12 mouse cellular contexts compared by ENCODE assay signal in the genomic region with DNA sequence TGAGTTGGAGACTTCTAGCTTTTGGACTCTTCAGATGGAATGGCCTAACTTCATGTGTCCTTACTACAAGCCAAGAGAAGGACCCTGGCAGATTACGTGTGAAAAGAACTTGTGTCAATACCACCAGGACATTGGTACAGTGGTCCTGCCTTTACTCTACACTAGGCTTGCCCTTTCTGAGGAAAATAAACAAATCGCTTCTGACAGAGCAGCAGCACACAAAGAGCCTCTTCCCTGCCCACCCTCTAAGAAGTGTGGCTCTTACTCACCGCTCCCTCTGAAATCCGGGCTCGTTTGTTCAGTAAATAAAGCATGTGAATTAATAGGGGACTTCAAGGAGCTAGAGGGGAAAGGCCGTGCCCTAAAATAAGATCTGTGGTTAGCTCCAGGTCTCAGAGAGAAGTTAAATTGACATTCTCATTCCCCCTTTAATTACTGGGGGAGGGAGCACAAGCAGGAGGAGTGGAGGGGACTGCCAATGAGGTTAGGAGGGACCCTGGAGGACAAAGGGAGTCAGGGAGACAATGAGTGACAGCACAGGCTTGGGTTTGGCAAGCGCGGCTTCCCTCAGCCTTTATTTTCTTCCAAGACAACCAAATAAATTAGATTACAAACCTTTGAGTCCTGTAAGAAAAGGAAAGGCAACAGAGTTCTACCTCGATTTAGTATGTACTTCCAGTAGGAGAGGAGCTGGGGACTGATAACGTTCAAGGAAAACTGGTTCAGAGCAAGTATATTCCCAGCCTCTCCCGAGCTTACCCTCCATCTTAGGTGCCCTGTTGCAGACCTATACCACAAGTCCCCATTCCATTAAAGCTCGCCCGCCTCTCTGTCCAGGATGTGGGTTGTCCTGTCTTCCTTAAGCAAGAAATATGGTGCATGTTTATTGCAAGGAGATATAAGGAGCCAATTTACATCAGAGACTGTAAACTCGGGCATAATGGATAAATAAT.
DNase-seq lines count a peak whose midpoint lies in the region; ATAC-seq lines count a peak whose summit lies in the region.
"Had no signal": no experiment of that assay in that cellular context is flagged by ENCODE, and none has a peak within 500 bp of the region (broad histone marks: within the 10 kb centered on the region; RNA-seq: fewer than 3 reads in every experiment).

No protein-coding gene starts in this region.

- 32% methylated on average over 14 of the region's 14 CpGs for whole genome bisulfite sequencing in kidney, embryonic 14.5 days
- 18% methylated on average over 14 of the region's 14 CpGs for WGBS in forebrain, embryonic 10.5 days
- 27% methylated on average over 14 of the region's 14 CpGs for WGBS in hindbrain, embryonic 15.5 days
- WGBS in neural tube, embryonic 11.5 days, result 31% methylated on average over 14 of the region's 14 CpGs

- H3K9ac ChIP-seq in kidney, embryonic 14.5 days (ENCODE audit: low read depth, low read length), result no peak overlapping the region
- no peak overlapping the region for H3K9ac ChIP-seq in hindbrain, embryonic 15.5 days
- H3K9ac ChIP-seq in neural tube, embryonic 11.5 days (ENCODE audit: low read length), result no peak overlapping the region

- H3K36me3 ChIP-seq in kidney, embryonic 14.5 days (ENCODE audit: control insufficient read depth, insufficient read depth, low read length), result no peaks in the 10 kb centered on the region
- no peaks in the 10 kb centered on the region for H3K36me3 ChIP-seq in forebrain, embryonic 10.5 days (replicated peaks)
- no peaks in the 10 kb centered on the region for H3K36me3 ChIP-seq in hindbrain, embryonic 15.5 days
- H3K36me3 ChIP-seq in neural tube, embryonic 11.5 days (ENCODE audit: control insufficient read depth, insufficient read depth, low read length), result no peaks in the 10 kb centered on the region
- H3K36me3 ChIP-seq: G1E had no signal

- DNase-seq in kidney, adult 18-20 months, result no peak
- DNase-seq in forebrain, embryonic 10.5 days (ENCODE audit: extremely low spot score, low spot score), result no peak
- DNase-seq in neural tube, embryonic 11.5 days (ENCODE audit: low spot score), result peak; percentile 20
- no peak for DNase-seq in thymus, postnatal 4 days
- no peak for DNase-seq in right cerebral cortex, postnatal 36 days (ENCODE audit: low spot score in 2 of 2)
- DNase-seq in layer of hippocampus, postnatal 14 days (ENCODE audit: low spot score in 2 of 2), result no peak
- DNase-seq: cerebellum, postnatal 14 days; heart, adult 2 months had no signal

- H3K27me3 ChIP-seq in kidney, embryonic 14.5 days (ENCODE audit: control insufficient read depth, insufficient read depth, low read length), result no peaks in the 10 kb centered on the region
- peaks cover 20% of the 10 kb centered on the region for H3K27me3 ChIP-seq in forebrain, embryonic 10.5 days (ENCODE audit: poor library complexity, severe bottlenecking)
- no peaks in the 10 kb centered on the region for H3K27me3 ChIP-seq in hindbrain, embryonic 15.5 days
- H3K27me3 ChIP-seq in neural tube, embryonic 11.5 days (ENCODE audit: control insufficient read depth, insufficient read depth, low read length), result no peaks in the 10 kb centered on the region

- H3K27ac ChIP-seq in kidney, embryonic 14.5 days (ENCODE audit: low read depth, low read length), result no peak overlapping the region
- H3K27ac ChIP-seq in forebrain, embryonic 10.5 days, result peak overlapping the region; percentile 62
- no peak overlapping the region for H3K27ac ChIP-seq in hindbrain, embryonic 15.5 days (replicated peaks)
- H3K27ac ChIP-seq in neural tube, embryonic 11.5 days (ENCODE audit: low read depth, low read length), result no peak overlapping the region
- H3K27ac ChIP-seq: heart, adult 2 months had no signal

- H3K4me2 ChIP-seq in kidney, embryonic 14.5 days (replicated peaks; ENCODE audit: low read depth, low read length), result no peak overlapping the region
- peak overlapping the region; percentile 7; the same call in 1 of the 2 replicates for H3K4me2 ChIP-seq in hindbrain, embryonic 15.5 days
- H3K4me2 ChIP-seq in neural tube, embryonic 11.5 days (ENCODE audit: low read depth), result no peak overlapping the region

- peak; percentile 49; the same call in 1 of the 2 replicates for ATAC-seq in kidney, embryonic 14.5 days (ENCODE audit: low FRiP score, low TSS enrichment)
- peak; percentile 80; the same call in 1 of the 2 replicates for ATAC-seq in hindbrain, embryonic 15.5 days (ENCODE audit: low FRiP score, low read depth)
- peak; percentile 67; the same call in 1 of the 2 replicates for ATAC-seq in neural tube, embryonic 11.5 days (ENCODE audit: insufficient read depth, low FRiP score, low TSS enrichment)
- ATAC-seq: activated CD4-positive, CD25-positive, alpha-beta regulatory T cell, adult 4 months had no signal

- no peak overlapping the region for H3K4me3 ChIP-seq in kidney, embryonic 14.5 days (ENCODE audit: low read length)
- H3K4me3 ChIP-seq in forebrain, embryonic 10.5 days, result peak overlapping the region; percentile 23
- H3K4me3 ChIP-seq in hindbrain, embryonic 15.5 days, result no peak overlapping the region
- H3K4me3 ChIP-seq in neural tube, embryonic 11.5 days (ENCODE audit: low read depth, low read length), result no peak overlapping the region
- H3K4me3 ChIP-seq: heart, adult 2 months had no signal

- no peaks in the 10 kb centered on the region for H3K9me3 ChIP-seq in kidney, embryonic 14.5 days (ENCODE audit: control insufficient read depth, low read length)
- no peaks in the 10 kb centered on the region for H3K9me3 ChIP-seq in forebrain, embryonic 10.5 days
- H3K9me3 ChIP-seq in hindbrain, embryonic 15.5 days, result no peaks in the 10 kb centered on the region
- H3K9me3 ChIP-seq in neural tube, embryonic 11.5 days (ENCODE audit: control insufficient read depth, low read length), result no peaks in the 10 kb centered on the region
- H3K9me3 ChIP-seq: G1E had no signal

- H3K4me1 ChIP-seq in kidney, embryonic 14.5 days (ENCODE audit: control insufficient read depth, insufficient read depth, low read length), result no peaks in the 10 kb centered on the region
- H3K4me1 ChIP-seq in forebrain, embryonic 10.5 days, result peaks cover 31% of the 10 kb centered on the region
- peaks cover 8% of the 10 kb centered on the region; the same call in 1 of the 2 replicates for H3K4me1 ChIP-seq in hindbrain, embryonic 15.5 days (replicated peaks)
- H3K4me1 ChIP-seq in neural tube, embryonic 11.5 days (ENCODE audit: control insufficient read depth, insufficient read depth, low read length), result no peaks in the 10 kb centered on the region
